Mouse (Mus musculus) natural killer cell, adult 2 months (primary cell): ENCODE measurements at regions not wholly inside any gene's neighbourhood (a gene's known extent, or its start where the extent isn't known, plus 50 kb on each side); places are given as distances from the start of the nearest gene placed in this dataset.

Source experiments
- DNase-seq, 2 experiments: peaks; one replicate each; pipeline ENCODE4 v3.0.0; 2022; ENCODE audit warnings: low spot score in 2 of 2

DNA sequence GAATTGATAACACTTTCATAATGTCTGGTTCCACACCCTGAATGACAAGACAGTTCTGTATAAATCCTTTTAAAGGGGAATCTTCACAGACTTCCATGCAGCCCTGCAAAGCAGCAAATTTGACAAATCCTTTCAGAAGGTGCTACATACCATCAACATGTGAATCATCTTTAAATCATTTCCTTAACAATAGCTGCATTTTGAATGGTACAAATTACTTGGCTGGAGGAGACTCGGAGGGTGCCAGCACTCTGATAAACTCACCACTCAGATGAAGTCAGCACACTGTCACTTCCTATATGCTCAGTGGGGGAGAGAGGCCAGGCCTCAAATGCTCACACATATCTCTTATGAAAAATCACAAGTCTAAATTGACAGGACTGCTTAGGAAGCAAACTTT, 386.1 kb downstream of the Efnb2 start:
- DNase-seq = no peak

DNA sequence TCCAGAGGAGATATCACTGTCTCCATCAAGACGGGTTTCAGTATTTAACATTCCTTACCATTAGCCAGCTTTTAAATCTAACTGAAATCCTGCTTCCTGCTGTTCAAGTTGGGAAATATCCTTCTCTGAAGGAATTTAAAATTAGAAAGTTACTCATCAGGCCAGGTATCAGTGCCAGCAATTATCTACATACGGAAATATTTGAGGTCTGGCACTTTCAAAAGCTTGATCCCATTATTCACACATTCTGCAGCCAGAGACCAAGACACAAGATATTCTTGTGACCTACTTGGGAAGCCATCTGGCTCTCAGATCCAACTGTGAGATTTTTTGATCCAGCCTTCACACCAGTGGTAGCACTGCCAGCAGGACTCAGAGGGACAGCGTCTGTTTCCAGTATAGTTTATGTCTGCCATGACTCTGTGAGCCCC, 386.8 kb downstream of the Efnb2 start:
- DNase-seq = no peak

DNA sequence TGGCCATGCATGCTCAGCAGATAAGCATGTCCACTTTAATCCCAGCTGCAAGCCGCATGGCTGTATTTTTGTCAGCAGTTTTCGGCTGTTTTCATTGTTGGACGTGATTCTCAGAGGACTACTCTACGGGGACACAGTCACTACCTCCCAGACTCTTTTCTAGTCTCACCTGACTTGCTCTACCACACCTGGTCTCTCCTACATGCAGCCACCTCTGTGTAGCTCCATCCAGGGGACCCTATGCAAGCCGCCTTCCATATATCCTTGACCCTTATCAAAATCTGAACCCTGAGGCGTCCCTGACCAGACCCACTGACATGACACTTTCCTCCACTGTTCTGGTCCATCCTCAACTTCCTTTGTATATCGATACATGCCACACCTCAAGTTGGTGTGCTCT, 402.2 kb downstream of the Efnb2 start:
- no peak for DNase-seq

DNA sequence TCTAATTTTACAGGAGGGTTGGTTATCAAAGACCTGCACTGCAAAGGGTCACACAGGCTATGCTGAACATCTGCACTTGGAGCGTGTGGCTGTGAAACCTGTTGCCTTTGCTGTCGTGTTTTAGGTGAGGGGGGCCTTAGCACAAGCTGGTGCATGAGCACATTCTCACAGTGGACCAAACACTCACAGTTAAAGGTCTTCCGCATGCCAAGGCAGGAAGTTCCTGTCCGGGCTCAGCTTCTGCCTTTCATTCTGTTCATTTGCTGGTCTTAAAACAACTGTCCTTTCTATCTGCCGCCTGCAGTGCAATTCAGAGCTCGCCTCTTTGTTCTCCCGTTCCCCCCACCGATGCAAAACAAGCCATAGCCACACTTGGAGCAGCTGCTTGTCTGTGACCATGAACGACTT, 402.8 kb downstream of the Efnb2 start:
- DNase-seq = no peak

DNA sequence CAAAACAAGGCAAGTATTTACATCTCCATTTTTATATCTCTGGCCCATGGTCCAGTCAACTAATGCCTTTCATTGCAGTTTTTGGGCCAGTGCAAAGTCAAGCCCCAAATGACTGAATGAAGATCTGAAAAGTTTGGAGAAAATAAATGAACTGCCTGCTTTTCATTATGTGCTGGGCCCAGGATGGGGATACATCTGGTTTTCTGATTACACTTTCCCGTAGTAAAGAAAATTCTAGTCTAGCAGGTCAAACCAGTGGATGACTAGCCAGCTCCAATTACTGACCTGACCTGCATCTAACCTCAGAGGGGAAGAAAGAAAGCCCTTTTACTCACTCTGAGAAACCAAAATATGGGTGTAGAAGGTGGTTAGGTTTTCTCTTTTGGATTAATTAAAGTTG, 404.7 kb downstream of the Efnb2 start:
- DNase-seq = no peak

DNA sequence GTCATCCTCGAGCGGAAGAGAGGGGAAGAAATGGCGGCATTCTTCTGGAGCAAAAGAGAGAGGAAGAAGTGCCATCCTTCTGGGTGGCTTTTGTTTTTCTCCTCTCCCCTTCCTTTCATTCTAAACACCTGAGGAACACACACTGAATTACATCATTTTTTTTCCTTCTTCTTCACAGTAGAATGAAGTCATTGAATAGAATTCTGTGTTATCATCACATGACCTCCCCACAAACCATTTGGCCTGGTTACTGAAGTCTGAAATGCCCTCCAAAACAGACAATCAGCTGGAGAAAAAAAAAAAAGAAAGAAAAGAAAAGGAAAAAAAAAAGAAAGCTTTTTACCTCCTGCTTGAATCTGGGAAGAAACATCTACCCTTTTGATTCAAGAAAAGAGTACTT, 406.6 kb downstream of the Efnb2 start:
- no peak for DNase-seq

DNA sequence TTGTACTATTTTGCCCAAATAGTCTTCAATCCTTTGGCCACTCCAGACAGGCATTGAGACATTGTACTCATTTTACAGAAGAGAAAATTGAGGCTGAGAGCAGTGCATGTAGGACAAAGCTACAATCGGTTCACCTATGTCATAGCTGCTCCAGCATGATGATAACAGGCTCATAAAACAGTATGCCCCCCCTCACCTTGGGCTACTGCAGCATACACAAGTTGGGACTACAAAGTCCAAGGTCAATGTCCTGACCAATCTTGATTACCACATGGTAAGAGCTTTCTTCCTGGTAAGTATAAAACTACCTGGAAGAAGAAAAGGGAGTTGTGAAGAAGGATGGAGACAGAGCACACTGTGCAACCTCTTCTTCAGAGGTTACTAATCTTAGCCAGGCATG, 416.4 kb downstream of the Efnb2 start:
- no peak for DNase-seq

DNA sequence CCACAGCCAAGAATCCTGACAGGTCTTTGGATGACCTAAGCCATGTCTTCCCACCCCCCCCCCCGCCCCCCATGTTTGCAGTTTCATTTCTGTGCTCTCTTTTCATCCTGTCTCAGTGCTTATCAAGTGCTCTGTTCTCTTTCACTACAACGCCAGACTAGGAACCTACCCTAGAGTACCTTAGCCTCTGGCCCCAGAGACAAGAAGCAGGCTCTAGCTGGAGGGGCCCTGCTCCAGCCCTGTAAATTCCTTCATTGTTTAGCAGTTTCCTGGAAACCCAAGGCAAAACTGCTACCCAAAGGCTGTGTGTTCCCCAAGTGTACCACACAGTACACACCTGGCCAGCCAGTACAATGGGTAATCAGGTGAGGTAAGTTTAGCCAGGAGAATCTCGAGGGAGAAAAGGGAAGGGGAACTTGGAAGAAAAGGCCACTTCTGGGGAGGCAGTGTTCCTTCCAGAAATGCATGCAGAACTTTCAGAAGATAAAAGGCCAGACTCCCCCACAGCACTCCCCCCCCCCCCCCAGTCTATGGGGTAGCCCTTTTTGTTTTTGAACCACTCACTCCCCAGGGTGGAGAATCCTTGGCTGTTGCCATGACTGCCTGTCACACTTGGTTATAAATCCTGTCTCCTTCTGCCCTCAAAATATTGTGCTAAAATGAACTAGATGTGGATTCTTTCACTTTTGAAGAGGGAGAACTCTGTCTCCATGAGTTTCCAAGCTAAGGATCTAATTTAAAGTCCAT, 419.1 kb downstream of the Efnb2 start:
- DNase-seq = no peak

DNA sequence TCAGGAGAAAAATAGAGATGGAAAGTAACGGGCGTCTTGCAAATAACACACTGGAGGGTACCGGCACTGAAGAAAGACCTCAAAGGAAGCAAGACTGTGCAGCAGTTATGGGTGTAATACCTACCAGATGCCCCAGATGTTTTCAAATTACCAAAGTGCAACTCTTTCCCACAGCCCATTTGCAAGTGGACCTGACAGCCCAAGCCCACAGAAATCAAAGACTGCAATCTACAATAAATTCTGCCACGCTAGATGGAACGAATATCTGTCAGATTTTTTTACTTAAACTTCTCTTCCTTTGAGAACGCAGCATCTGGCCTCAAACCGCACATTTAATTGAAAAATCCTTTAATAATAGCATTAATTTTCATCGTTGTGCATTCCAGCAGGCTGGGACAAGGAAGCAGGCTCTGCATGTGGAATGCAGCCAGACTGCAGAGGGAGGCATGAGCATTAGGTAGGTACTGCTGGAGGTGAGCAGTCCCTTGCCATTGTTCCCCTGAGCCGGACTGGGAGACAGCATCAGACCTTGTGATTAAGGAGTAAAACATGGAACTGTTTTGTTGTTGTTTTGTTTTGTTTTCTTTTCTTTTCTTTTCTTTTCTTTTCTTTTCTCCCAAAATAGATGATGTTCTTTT, 419.9 kb downstream of the Efnb2 start:
- DNase-seq = no peak

DNA sequence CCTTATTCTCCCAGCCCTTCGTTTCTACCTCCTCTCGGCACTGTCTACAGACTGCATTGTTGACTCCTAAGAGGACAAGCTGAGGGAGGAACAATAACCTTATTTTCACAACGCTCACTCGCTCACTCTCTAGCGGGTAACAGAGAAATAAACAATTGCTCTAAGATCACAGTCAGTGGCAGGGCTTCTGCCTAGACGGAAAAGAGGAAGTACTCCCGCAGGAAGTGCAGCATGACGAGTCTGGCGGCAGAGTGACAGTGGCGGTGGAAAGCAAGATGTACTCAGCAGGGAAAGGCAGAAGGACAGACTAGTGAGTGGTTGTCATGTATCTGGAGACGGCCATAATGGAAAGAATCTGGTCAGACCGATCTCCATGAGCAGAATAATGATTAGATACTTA, 421.6 kb downstream of the Efnb2 start:
- no peak for DNase-seq

DNA sequence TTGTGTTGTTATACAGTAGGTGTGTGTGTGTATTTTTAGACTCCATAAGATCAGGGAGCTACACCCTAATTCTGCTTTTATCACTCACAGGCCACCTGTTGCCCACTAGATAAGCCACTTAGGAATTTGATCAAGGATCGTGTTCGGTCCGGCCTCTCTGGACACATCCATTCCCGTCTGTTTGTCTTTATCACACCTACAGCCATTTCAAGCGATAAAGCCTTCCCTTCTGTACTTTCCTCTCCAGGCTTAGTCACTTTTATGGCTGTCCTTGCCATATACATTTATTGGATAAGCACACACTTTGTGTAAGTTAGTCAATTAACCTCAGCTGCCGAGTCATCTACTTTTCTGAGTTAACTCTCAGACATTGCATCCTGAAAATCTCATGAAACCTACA, 423.0 kb downstream of the Efnb2 start:
- DNase-seq = no peak

DNA sequence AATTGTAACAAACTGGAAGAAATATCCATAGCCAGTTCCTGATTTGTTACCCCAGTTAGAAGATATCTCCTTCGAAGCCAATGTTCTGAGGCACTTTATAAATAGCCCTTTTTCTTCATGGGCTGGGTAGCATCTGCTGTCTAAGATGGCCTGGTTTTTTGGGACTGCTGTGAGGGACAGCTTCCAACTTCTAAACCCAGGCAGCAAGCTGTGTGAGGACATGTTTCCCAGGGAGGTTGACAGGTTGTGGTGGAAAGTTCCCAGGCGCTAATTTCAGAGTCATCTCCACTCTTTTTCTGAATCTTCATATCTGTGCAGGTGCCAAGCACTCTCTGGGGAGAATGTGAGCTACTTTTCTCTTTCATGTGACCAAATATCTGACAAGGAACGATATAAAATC, 427.4 kb downstream of the Efnb2 start:
- DNase-seq = no peak

DNA sequence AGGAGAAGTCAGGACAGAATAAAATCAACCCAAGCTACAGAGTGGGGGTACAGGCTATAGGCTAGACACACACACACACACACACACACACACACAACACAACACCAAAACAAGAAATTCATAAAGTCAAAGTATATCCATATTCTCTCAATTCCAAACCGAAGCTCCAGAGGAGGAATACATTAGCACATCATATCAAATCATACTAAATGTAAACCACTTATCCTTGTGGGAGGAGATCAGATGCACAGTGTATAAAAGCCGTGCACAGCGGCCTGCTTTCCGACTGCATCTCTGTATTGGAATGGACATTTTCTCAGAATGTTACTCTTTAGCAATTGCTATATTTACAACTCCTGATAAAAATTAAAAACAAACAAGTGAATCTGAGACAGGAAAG, 427.9 kb downstream of the Efnb2 start:
- DNase-seq = no peak

DNA sequence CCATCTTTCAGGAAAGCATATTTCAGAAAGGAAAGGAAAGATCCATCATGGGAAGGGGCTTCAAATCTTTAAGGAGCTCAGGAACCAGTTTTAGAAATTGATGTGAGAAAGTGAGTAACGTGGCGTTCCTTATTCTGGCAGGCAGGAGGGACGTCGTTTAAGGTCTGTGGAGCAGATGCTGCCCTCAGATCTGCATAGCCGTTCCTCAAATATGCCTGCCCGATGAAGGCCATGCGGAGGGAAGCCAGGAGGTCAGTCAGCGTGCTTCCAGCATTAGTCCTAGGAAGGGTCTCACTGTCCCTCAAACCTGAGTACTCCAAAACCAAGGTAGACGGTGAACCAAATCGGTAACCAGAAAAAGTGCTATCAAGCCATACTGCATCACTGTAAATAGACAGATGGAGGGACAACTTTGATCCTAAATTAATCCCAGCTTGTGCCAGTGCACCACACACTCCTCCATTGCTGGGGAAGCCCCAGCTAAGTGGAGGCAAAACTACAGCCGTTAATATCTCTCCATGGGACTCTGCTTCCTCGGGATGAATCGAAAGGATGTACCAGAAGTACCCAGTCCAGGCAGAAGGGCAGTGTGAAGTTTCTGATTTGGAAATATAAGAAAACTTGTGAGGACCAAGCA, 428.9 kb downstream of the Efnb2 start:
- no peak for DNase-seq

DNA sequence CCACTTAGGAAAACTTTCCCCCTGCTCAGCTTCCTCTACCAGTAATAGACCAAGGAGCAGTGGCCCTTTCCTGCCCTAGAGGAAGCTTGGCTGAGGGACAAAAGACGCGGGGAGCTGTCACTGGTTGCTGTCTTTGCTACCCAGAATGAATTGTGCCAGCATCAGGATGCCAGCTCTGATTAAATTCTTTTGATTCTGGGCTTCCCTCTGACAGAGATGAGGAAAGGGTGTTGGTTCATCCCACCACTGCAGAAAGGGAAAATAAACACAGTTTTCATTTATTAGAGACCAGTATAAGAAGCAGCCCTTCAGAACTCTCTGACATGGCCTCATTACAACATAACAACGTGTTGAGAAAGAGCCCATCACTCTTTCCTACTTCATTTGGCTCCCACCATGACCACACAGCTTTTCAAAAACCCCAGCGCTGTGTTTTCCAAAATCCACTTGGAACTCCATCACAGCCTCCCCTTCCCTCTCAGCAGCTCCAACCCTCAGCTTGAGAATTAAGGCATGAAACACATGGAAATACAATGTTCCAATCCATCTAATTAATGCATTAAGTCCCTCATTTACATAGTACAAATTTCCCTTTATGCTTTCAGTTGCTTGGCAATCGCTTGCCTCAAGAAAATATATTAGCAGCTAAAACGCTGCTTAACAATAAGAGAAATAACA, 429.6 kb downstream of the Efnb2 start:
- no peak for DNase-seq

DNA sequence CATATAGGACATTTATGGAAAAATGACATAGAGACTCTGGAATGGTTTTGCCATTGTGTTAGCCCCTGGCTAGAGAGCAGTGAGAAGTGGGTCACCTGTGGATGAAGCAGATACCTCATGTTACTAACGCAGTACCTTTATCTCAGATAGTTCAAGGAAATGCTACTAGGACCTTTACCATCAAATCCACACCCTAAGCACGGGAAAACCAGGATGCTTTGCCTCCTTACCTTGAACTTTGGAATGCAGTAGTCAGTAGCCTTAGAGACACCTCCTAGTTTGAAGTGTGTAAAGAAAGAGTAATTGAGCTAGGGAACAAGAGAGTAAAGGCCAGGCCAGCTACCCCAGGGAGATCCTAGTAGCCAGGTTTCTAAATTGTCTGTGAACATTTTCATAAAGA, 435.0 kb downstream of the Efnb2 start:
- no peak for DNase-seq

DNA sequence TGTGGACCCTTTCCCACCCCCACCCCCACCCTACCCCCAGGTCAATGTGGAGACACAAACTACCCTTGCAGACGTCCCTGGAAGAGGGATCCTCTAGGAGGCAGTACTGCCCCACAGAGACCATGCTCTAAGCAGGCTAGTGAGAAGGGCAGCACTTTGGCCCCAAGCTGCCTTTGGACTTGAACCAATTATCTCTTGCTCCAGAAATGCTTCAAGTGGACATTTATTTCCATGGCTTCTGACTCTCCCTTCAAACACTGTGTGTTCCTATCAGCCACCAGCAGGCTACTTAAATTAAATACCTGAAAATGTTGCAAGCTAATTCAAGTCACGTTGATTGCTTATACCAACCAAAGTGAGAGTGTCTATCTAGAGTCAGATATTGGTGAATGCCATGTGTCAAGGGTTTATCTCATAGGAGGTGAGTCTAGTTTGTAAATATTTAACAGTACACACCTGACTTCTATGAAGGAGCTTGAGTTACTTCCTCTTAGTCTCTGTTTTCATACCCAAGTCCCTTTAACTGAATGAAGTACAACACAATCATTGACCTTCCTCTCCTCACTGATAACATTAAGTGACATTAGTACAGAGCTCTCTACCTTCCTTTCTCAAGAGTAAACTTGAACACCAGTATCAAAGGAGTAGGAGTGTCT, 435.7 kb downstream of the Efnb2 start:
- no peak for DNase-seq

DNA sequence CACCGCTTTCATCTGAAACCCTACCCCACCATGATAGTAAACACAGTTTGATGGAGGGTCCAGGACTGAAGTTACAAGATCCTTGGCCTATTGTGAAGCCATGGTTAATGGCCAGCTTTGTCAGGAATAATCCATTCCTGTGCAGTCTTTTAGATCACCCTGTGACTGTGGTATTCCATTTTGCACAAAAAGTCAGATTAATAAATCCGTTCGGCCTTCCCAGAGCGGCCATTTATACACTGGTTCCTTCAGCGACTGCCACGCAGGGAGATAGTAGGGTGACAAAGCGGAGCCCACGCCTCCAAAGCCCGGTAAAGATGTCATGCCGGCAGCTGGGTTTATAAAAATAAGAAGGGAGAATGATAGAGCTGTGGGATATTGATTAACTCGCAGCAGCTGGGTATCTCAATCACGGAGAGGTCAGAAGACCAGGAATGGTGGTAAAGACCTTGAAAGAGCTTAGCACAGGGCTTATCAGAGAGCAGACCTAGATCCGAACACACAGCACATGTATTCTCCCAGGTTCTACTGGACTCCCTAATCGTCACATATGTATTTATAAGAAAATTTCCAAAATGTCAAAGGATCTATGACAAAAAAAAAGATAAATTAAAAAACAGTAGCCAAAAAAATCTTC, 440.5 kb downstream of the Efnb2 start:
- no peak for DNase-seq

DNA sequence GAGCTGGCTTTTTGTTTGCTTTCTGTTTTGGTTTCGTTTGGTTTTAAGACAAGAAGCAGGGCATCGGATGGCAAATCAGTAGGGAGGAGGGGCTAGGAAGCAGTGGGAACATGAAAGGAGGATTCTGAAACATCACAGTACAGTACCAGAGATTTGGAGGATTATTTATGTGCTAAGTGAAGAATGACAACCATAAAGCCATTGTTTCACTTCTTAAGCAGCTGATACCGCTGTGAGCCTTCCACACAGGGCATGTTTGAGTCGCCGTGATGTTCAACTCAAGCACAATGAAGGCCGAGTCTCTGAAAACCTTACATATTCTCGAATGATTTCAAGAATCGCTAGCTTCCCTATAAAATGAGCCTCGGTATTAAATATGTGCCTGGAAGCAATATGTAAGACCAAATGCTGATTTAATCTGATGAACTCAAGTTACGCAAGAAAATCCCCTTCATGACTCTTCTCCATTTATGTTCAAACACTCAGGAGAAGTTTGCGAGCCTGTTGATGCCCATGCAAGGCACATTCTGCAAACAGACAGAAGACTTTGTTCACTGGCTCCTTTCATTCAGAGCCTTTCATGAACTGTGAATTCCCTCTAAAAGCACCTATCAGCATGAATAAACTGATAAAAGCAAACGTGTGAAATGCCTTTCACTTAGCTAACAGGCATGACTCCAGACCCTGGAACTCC, 441.2 kb downstream of the Efnb2 start:
- DNase-seq = no peak

DNA sequence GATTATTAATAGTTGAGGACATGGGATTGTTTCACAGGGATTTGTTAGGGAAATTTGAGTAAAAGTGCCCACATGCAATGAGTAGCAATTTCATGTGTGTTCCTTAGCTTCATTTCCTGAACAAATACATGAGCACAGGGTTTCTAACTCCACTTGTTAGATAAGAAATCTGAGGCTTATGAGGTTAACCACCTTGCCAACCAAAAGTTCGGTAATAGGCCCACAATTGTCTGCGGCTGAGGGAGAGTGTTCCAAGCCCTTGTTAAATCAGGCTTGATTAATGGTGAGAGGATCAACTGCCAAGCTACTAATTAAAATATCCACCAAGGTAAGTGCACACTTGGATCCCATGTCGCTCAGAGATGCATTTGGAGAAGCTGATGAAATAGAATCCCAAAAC, 468.0 kb downstream of the Efnb2 start:
- no peak for DNase-seq

DNA sequence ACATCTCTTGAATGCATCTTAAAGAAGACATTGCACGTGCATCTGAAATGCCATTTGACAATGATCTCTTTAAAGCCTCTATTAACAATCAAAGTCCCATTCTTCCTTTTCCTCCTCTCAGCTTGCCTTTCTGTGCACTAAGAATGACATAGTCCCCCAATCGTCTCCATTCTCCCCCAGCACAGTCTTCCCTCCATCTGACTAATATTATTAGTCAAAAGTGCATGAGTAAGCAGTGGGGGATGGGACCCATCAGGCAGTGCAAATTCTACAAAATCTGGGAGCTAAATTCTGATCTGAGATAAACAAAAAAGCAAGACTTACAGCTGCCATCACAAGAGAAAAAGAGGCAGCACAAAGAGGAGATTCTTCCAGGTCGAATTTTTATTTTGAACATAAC, 475.0 kb downstream of the Efnb2 start:
- no peak for DNase-seq
